Mouse (Mus musculus) liver, adult 2 months (tissue): Measurements from ENCODE around the gene Rcan3. TPM values are rescaled to one million over a fixed set of nuclear protein-coding genes. Genes with fewer than 3 reads are reported as not detected.

Experiments used
- DNase-seq: peaks from one replicate; pipeline ENCODE4 v3.0.0-alpha.2; 2011; ENCODE audit warnings: low read depth, low spot score; ENCODE audit errors: extremely low read depth
- H3K27ac ChIP-seq: fragments of 200-500 bp; replicated peaks from 2 replicates; pipeline ENCODE4 v1.5.1; 2012; ENCODE audit warnings: low read depth, mild to moderate bottlenecking, control low read depth, inconsistent platforms, low read length; ENCODE audit not compliant: insufficient read depth
- H3K27me3 ChIP-seq: fragments of 200-500 bp; 2 replicates; pipeline ENCODE4 v1.6.1; 2012; ENCODE audit warnings: mild to moderate bottlenecking, moderate library complexity, low read length, inconsistent platforms; ENCODE audit not compliant: control insufficient read depth, insufficient read depth
- H3K36me3 ChIP-seq: fragments of 200-500 bp; 2 replicates; pipeline ENCODE4 v1.6.1; 2012; ENCODE audit warnings: low read length, inconsistent platforms; ENCODE audit not compliant: control insufficient read depth, insufficient read depth
- H3K4me1 ChIP-seq: fragments of 200-500 bp; 2 replicates; pipeline ENCODE4 v1.6.1; 2011; ENCODE audit warnings: low read length; ENCODE audit not compliant: control insufficient read depth, insufficient read depth
- H3K4me3 ChIP-seq: fragments of 200-500 bp; 2 replicates; pipeline ENCODE4 v1.5.1; 2011; ENCODE audit warnings: low read depth, mild to moderate bottlenecking, control low read depth, low read length, moderate library complexity; ENCODE audit not compliant: insufficient read depth
- H3K79me2 ChIP-seq: fragments of 200-500 bp; 2 replicates; pipeline ENCODE4 v1.6.1; 2012; ENCODE audit warnings: inconsistent platforms, mild to moderate bottlenecking, low read length, moderate library complexity; ENCODE audit not compliant: control insufficient read depth, insufficient read depth
- H3K9ac ChIP-seq: fragments of 200-500 bp; 2 replicates; pipeline ENCODE4 v1.6.1; 2012; ENCODE audit warnings: low read depth, mild to moderate bottlenecking, control low read depth, inconsistent platforms, low read length
- CTCF ChIP-seq: fragments of 200-500 bp; IDR thresholded peaks from 2 replicates; pipeline ENCODE4 v1.5.1; 2011; ENCODE audit warnings: low read depth, low read length, control low read depth
- POLR2A ChIP-seq: fragments of 200-500 bp; IDR thresholded peaks from 2 replicates; pipeline ENCODE4 v1.6.1; 2011; ENCODE audit warnings: low read length, control low read depth; ENCODE audit not compliant: insufficient read depth; ENCODE audit errors: extremely low read depth
- WGBS: fragments of 180-500 bp; shearing (Covaris S2); methylation state at CpG from one replicate; pipeline ENCODE4 v1.1.7; 2018; 5-methylcytosine and 5-hydroxymethylcytosine counted together
- polyA plus RNA-seq: library from polyadenylated mRNA; depleted of rRNA; stranded (reverse); fragments of >200 nt; gene quantifications from 2 replicates; pipeline ENCODE4 v1.2.3, GENCODE M21; 2012
- total RNA-seq: library from RNA; depleted of rRNA; stranded (reverse); fragments of >200 nt; gene quantifications from 2 replicates; pipeline ENCODE4 v1.2.3, GENCODE M21; 2014

Gene Rcan3
- total and polyA plus RNA-seq, 2 experiments = 1.1 to 1.8 TPM

DNA sequence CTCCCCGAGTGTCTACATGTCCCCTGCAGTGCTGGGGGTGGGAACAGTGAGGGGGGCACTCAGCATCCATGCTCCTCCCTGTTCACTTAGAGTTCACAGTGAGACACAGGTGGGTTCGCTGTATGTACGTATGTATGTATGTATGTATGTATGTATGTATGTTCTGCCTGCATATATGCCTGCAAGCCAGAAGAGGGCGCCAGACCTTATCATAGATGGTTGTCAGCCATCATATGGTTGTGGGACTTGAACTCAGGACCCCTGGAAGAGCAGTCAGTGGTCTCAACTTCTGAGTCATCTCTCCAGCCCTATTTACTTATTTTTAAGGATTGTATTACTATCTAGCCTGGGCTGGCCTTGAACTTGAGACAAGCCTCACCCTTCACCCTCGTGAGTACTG lies 37.4 kb downstream of the Rcan3 start:
- TF ChIP-seq POLR2A = no peak
- no peak; the same call in 1 of the 2 replicates for TF ChIP-seq CTCF
- Histone ChIP-seq H3K27ac (no peak overlapping the region), H3K9ac (no peak overlapping the region), H3K27me3 (peaks cover 13% of the 10 kb centered on the region), H3K4me3 (no peak overlapping the region), H3K79me2 (no peaks in the 10 kb centered on the region), H3K4me1 (no peaks in the 10 kb centered on the region), H3K36me3 (no peaks in the 10 kb centered on the region)
- no peak for DNase-seq
- 85% methylated on average over 5 of the region's 5 CpGs for WGBS

DNA sequence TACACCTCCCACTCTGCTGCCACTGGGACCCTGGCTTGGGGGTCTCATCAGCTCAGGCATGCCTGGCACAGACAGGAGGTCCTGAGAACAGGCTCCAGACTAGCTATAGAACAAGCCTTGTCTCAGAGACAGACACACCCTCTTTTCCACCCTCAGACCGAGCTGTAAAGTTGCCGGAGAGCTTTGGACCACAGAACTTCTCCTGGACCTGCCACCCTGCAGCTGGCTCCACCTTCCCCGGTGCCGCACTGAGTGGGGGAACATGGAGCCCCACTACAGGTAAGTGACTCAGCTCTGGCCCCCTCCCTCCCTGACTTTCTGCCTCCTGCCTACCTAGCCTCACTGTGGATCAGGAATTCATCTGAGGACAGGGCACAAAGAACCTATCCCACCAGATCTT lies 38.3 kb downstream of the Rcan3 start:
- TF ChIP-seq CTCF (no peak), POLR2A (no peak)
- Histone ChIP-seq H3K36me3 (no peaks in the 10 kb centered on the region), H3K4me3 (no peak overlapping the region), H3K27me3 (peaks cover 13% of the 10 kb centered on the region), H3K27ac (no peak overlapping the region), H3K4me1 (no peaks in the 10 kb centered on the region), H3K79me2 (no peaks in the 10 kb centered on the region), H3K9ac (no peak overlapping the region)
- WGBS = 80% methylated on average over 4 of the region's 4 CpGs
- DNase-seq = no peak

DNA sequence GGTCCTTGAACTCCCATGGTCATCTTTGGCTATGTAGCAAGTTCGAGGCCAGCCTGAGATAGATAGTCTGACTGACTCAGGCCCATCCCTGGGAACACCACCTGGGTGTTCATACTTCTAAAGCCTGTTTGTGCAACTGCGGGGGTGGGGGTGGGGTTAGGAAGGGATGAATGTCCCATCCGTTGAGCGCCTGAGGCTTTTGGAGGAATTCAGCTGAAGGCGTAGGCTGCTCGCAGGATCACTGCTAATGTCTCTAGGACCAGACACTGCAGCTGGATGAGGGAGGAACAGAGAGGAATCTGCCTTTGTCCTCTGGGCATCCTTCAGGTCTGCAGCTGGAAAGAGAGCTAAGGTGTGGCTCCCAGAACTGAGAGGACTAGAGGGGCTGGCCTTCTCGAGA lies 39.0 kb downstream of the Rcan3 start:
- no peaks in the 10 kb centered on the region for H3K4me1 ChIP-seq
- DNase-seq = no peak
- H3K79me2 ChIP-seq = no peaks in the 10 kb centered on the region
- H3K4me3 ChIP-seq = no peak overlapping the region
- no peak overlapping the region for H3K9ac ChIP-seq
- WGBS = 81% methylated on average over 7 of the region's 7 CpGs
- peaks cover 13% of the 10 kb centered on the region for H3K27me3 ChIP-seq
- no peak for TF ChIP-seq CTCF
- TF ChIP-seq POLR2A = no peak
- no peaks in the 10 kb centered on the region for H3K36me3 ChIP-seq
- H3K27ac ChIP-seq = no peak overlapping the region

DNA sequence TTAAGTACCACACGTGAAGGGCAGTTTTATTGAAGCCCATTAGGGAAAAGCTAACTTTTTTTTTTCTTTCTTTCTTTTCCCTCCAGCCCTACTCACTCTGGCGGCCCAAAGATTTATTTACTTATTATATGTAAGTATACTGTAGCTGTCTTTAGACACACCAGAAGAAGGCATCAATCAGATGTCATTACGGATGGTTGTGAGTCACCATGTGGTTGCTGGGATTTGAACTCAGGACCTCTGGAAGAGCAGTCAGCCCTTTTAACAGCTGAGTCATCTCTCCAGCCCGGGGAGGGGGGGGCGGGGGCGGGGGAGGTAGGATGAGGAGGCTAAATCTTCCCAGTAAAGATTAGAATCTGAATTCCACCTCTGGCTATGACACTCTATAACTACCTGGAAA lies 40.3 kb downstream of the Rcan3 start:
- no peak overlapping the region for H3K4me3 ChIP-seq
- 84% methylated on average over 6 of the region's 6 CpGs for WGBS
- H3K9ac ChIP-seq = no peak overlapping the region
- H3K36me3 ChIP-seq = no peaks in the 10 kb centered on the region
- H3K4me1 ChIP-seq = no peaks in the 10 kb centered on the region
- TF ChIP-seq POLR2A = no peak
- TF ChIP-seq CTCF = no peak
- DNase-seq = no peak
- H3K79me2 ChIP-seq = no peaks in the 10 kb centered on the region
- H3K27ac ChIP-seq = no peak overlapping the region
- H3K27me3 ChIP-seq = peaks cover 11% of the 10 kb centered on the region

DNA sequence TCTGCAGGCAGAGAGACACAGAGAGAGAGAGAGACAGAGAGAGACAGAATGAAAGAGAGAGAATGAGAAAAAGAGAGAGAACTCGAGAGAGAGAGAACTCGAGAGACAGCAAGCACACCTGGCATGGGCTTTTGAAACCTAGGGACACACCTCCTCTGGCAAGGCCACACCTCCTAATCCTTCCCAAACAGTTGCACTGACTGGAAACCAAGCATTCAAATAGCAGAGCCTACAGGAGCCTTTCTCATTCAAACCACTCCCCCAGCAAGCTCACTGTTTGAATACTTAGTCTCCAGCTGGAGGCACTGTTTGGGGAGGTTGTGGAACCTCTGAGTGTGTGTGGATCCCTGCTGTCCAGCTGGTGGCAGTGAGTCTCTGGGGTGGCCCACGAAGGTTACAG lies 40.9 kb downstream of the Rcan3 start:
- no peak for DNase-seq
- H3K4me3 ChIP-seq = no peak overlapping the region
- no peak overlapping the region for H3K27ac ChIP-seq
- WGBS = 88% methylated on average over 3 of the region's 3 CpGs
- no peaks in the 10 kb centered on the region for H3K36me3 ChIP-seq
- no peaks in the 10 kb centered on the region for H3K79me2 ChIP-seq
- no peaks in the 10 kb centered on the region for H3K4me1 ChIP-seq
- peaks cover 5% of the 10 kb centered on the region; the same call in 1 of the 2 replicates for H3K27me3 ChIP-seq
- H3K9ac ChIP-seq = no peak overlapping the region
- TF ChIP-seq CTCF (no peak), POLR2A (no peak)

DNA sequence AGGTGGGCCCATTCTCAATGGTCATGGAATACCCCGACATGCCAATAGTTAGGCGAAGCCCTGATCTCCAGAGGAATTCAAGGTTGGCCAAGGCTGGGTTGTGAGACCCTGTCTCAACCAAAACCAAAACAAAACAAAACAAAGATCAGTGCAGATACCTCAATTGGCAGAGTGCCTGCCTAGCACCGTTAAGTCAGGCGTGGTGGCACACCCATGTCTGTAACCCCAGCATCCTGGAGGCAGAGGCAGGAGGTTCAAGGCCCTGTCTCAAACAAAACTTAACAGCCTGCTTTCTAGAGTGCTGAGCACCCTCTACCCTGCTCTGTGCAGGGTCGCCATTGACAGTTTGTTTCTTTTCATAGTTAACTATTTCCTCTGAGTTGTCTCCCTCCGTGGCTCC lies 42.6 kb downstream of the Rcan3 start:
- Histone ChIP-seq H3K36me3 (no peaks in the 10 kb centered on the region), H3K27ac (no peak overlapping the region), H3K27me3 (no peaks in the 10 kb centered on the region), H3K4me3 (no peak overlapping the region), H3K9ac (no peak overlapping the region), H3K4me1 (no peaks in the 10 kb centered on the region), H3K79me2 (no peaks in the 10 kb centered on the region)
- DNase-seq = no peak
- TF ChIP-seq POLR2A (no peak), CTCF (no peak)
- WGBS = 71% methylated on average over 6 of the region's 6 CpGs
